Mouse (Mus musculus) stomach, embryonic 16.5 days (tissue): ENCODE data around the gene Zfp639. TPM values are rescaled to one million over a fixed set of nuclear protein-coding genes. Genes with fewer than 3 reads are reported as not detected.

Experiments used
- ATAC-seq: fragments of 200-750 bp; cut with Nextera tagmentation; 2 replicates; pipeline ENCODE4 v1.8.0; 2017; ENCODE audit warnings: moderate number of reproducible peaks, moderate TSS enrichment; ENCODE audit not compliant: insufficient read depth, low FRiP score
- H3K27ac ChIP-seq: fragments of 300-500 bp; sonication (generic); 2 replicates; pipeline ENCODE4 v1.5.1; 2014; ENCODE audit warnings: low read length
- H3K27me3 ChIP-seq: fragments of 300-500 bp; sonication (generic); 2 replicates; pipeline ENCODE4 v1.6.1; 2014; ENCODE audit warnings: low read length, control low read depth, mixed read lengths; ENCODE audit not compliant: control insufficient read depth, insufficient read depth
- H3K36me3 ChIP-seq: fragments of 300-500 bp; sonication (generic); 2 replicates; pipeline ENCODE4 v1.6.1; 2014; ENCODE audit warnings: low read length; ENCODE audit not compliant: control insufficient read depth, insufficient read depth
- H3K4me1 ChIP-seq: fragments of 300-500 bp; sonication (generic); 2 replicates; pipeline ENCODE4 v1.6.1; 2014; ENCODE audit warnings: low read length, control low read depth, mixed read lengths; ENCODE audit not compliant: control insufficient read depth, insufficient read depth
- H3K4me2 ChIP-seq: fragments of 300-500 bp; sonication (generic); 2 replicates; pipeline ENCODE4 v1.6.1; 2014; ENCODE audit warnings: low read depth, low read length, mixed read lengths
- H3K4me3 ChIP-seq: fragments of 300-500 bp; sonication (generic); replicated peaks from 2 replicates; pipeline ENCODE4 v1.5.1; 2014; ENCODE audit warnings: mild to moderate bottlenecking, low read length
- H3K9ac ChIP-seq: fragments of 300-500 bp; sonication (generic); 2 replicates; pipeline ENCODE4 v1.6.1; 2014; ENCODE audit warnings: low read length
- H3K9me3 ChIP-seq: fragments of 300-500 bp; sonication (generic); replicated peaks from 2 replicates; pipeline ENCODE4 v1.6.1; 2016; ENCODE audit warnings: low read length, control low read depth; ENCODE audit not compliant: control insufficient read depth
- WGBS: fragments of 180-500 bp; shearing (Covaris S2); extraction: QIAGEN DNeasy Blood & Tissue Kit; methylation state at CpG from one replicate; pipeline ENCODE4 v1.1.7; 2014; 5-methylcytosine and 5-hydroxymethylcytosine counted together
- polyA plus RNA-seq: library from polyadenylated mRNA; unstranded; fragments of >200 nt; fragmentation: Nextera tagmentation; extraction: Ambion mirVana; gene quantifications from 2 replicates; pipeline ENCODE4 v1.2.1, GENCODE M21; 2015

Zfp639 gene
- polyA plus RNA-seq, 1 experiment from 2014 or later: 33.4 TPM

DNA sequence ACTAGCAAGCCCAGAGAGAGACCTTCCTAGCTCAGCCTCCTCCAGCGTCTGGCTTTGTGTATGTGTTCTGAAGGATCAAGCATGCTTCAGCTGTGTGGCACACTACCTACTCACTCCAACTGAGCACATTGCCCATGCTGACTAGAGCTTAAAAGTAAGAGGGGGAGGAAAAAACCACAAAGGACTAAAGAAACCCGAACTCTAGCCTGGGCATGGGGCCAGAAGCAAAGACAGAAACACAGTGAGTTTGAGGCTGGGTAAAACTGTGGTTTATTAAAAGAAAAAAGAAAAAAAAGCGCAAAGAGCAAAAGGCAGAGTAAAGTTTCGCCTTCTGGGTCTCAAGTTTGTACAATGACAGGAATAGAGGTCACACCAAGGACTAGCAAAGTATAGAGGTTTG is 23.5 kb upstream of the Zfp639 start:
- Histone ChIP-seq H3K36me3 (no peaks in the 10 kb centered on the region), H3K27me3 (no peaks in the 10 kb centered on the region), H3K27ac (no peak overlapping the region), H3K4me2 (no peak overlapping the region), H3K4me1 (no peaks in the 10 kb centered on the region), H3K9me3 (no peaks in the 10 kb centered on the region), H3K4me3 (no peak overlapping the region), H3K9ac (no peak overlapping the region)
- ATAC-seq: no peak
- 72% methylated on average over 4 of the region's 4 CpGs for WGBS

DNA sequence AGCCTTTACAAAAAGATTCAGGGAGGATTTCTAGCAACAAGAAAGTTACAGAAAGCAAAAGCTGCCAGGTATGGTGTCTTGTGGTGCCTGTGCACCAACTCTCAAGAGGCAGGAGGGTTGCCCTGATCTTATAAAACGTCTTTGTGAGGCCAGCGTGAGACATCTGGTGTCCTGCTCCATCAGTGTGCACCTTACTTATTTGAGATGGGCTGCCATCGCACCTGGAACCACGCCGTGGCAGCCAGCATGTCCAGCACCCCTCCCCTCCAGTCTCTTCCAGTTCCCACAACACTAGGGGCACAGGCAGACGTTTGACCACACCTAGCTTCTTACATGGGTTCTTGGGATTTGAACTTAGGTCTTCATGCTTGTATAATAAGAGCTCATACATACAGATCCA is 21.9 kb upstream of the Zfp639 start:
- no peaks in the 10 kb centered on the region for H3K27me3 ChIP-seq
- H3K9ac ChIP-seq: no peak overlapping the region
- ATAC-seq: no peak
- H3K4me1 ChIP-seq: no peaks in the 10 kb centered on the region
- H3K27ac ChIP-seq: no peak overlapping the region
- no peak overlapping the region for H3K4me2 ChIP-seq
- 81% methylated on average over 6 of the region's 6 CpGs for WGBS
- no peaks in the 10 kb centered on the region for H3K9me3 ChIP-seq
- H3K36me3 ChIP-seq: no peaks in the 10 kb centered on the region
- no peak overlapping the region for H3K4me3 ChIP-seq

DNA sequence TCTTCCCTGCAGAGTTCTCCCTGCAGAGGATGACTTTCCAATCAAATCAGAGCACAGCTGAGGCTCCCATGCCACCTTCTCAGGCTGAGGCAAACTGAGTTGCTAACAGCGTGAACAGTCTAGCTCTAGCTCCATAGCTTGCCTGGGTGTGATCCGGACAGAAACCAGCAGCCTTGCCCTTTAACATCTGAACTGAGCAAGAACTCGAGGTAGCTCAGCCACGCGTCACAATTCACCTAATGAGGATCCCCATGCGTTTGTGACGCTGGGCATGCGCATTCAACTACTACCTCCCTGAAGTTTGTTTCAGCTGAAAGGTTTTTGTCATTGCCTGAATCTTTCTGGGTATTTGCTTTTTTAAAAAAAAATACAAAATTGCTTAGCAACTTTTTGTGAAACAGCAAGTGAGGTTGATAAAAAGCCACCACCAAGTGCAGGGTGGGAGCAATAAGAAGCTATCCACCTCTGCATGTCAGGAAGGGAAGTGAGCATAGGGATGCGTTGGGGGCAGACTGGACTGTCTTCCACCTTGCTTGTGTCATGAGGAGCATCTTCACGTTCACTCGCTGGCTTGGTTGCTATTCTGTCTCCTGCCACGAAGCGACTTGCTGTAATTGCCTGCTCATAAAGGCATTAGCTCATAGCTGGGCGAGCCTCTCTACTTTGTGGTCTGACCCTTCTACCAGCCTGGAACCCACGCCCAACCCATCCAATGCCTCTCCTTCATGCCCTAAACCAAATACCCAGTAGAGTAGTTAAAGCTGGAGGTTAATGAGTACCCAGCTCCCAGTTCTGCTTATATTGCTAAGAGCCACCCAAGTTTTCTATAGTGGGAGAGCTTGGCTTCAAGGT is 19.8 kb upstream of the Zfp639 start:
- Histone ChIP-seq H3K4me1 (no peaks in the 10 kb centered on the region), H3K27me3 (no peaks in the 10 kb centered on the region), H3K9me3 (no peaks in the 10 kb centered on the region), H3K9ac (no peak overlapping the region), H3K4me2 (no peak overlapping the region), H3K36me3 (no peaks in the 10 kb centered on the region), H3K27ac (no peak overlapping the region), H3K4me3 (no peak overlapping the region)
- no peak for ATAC-seq
- WGBS: 78% methylated on average over 15 of the region's 15 CpGs

DNA sequence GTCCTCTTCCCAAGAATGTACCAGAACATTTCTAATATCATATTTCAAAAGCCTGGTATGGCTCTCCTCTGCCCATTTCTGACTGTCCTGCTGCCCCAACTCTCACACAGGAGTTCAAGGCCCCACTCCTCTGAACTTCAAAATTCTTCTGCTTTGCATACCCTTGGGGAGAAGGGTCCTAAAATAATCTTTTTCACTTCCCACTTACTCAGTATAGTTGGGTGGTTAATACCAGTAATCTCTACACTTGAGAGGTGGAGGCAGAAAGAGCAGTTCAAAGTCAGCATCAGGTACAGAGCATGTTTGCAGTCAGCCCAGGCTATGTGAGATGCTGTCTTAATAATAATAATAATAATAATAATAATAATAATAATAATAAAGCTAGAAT is 19.1 kb upstream of the Zfp639 start:
- Histone ChIP-seq H3K9me3 (no peaks in the 10 kb centered on the region), H3K4me2 (no peak overlapping the region), H3K27ac (no peak overlapping the region), H3K27me3 (no peaks in the 10 kb centered on the region), H3K9ac (no peak overlapping the region), H3K36me3 (no peaks in the 10 kb centered on the region), H3K4me1 (no peaks in the 10 kb centered on the region; the same call in 1 of the 2 replicates), H3K4me3 (no peak overlapping the region)
- ATAC-seq: no peak

DNA sequence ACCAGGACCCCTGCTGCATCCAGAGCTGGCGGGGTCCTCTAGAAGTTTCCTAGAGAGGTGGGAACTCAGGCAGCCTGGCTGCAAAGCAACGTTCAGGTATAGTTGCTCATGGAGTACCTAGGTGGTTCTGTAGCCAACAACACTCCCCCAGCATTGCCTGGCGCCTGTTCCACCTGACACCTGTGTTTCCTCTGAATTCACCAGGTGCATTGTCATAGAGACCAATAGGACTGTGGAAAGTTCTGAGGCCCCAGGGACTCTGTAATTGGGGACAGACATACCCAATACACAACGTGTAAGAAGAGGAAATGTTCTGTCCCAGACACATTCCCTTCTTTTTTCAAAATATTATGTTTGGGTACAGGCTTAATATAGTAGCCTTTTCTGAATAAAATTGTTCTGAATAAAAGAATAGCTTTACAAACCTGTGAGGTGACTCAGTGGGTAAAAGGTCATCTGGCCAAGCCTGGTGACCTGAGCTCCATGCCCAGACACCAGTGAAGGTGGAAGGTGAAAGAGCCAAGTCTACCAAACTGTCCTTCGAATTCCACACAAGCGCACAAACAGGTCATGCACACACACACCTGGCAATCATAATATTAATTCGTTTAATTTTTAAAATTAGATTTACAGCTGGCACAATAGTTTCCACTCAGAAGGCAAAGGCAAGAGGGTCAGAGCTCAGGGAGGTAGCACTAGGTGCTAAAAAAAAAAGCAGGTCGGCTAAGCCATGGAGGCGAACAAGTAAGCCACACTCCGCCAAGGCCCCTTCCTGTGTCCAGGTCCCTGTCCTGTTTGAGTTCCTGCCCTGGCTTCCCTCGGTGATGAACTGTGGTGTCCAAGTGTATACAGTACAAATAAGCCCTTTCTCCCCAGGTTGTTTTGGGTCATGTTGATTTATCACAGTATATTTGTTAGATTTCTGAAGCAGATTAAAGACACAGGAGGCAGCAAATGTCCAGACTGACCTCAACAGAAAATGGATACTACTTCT is 17.7 kb upstream of the Zfp639 start, which contains the start of gene Kcnmb3:
Gene Kcnmb3 (minus strand): TSS at position 135 of the 994 bp plus-strand sequence.
- Histone ChIP-seq H3K4me2 (no peak within 1 kb of the TSS), H3K9me3 (no peaks in the 10 kb centered on the region), H3K27ac (no peak within 1 kb of the TSS), H3K4me3 (no peak within 1 kb of the TSS), H3K4me1 (peaks cover 9% of the 10 kb centered on the region), H3K36me3 (no peaks in the 10 kb centered on the region), H3K27me3 (no peaks in the 10 kb centered on the region), H3K9ac (no peak within 1 kb of the TSS)
- ATAC-seq: no peak
- 74% methylated on average over 11 of the region's 11 CpGs for WGBS

DNA sequence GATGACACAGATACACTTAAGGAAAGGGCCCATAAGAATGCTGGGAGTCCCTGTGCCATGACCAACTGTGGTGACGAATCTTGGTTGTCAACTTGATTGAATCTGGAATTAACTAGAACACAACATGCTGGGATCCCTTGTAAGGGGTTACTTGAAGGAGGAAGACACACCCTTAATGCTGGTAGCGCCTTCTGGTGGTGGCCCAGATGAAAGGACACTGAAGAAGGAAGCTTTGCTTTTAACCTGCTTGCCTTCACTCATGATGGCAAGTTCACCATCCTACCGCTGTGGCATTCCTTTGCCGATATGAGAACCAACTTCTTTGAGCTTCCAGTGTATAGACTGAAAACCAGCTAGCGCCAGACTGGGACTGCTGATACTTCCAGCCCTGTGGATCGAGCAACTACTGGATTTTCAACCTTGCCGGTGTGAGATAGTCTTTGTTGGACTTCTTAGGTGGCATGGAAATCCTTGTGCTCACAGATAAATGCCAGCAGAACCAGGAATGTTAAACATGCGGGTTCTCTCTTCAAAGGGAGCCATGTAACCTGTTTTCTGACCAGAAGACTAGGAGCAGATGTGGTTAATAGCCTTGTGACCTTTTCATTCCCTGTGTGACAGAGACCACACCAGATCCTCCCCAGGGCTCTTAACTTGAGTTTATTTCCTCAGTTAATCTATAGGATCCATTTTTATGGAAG is 15.5 kb upstream of the Zfp639 start:
- 85% methylated on average over 8 of the region's 8 CpGs for WGBS
- Histone ChIP-seq H3K27me3 (no peaks in the 10 kb centered on the region), H3K27ac (no peak overlapping the region), H3K9me3 (no peaks in the 10 kb centered on the region), H3K4me1 (peaks cover 9% of the 10 kb centered on the region), H3K4me3 (no peak overlapping the region), H3K4me2 (no peak overlapping the region), H3K36me3 (no peaks in the 10 kb centered on the region), H3K9ac (no peak overlapping the region)
- no peak for ATAC-seq

DNA sequence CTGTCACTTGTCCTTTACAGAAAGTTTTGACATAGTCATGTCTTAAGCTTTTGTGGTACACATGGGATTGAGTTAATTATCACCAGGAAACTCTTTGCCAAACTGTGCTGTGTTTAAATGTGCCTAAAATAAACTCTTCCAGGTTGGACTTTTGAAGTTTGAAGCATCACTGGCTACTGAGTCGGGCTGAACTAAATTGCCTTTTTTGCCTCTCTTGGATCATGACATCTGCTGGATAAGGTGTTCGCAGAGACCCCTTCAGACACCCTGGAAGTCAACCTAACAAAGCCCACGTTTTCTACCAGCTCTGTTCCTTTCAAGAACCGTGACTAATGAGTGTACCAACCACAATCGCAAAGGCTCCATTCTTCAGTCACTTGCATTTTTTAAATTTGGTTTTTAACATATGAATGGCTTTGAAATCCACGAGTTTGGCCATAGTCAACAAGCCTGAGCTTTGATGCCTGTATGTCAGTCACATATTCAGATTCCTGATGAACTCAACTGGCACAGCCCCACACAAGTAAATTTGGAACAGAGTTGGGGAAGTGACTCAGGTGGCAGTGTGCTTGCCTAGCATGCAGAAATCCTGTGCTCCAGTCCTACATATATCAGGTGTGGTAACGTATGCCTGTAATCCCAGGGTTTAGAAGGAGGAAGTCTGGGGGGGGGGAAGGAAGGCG is 14.8 kb upstream of the Zfp639 start:
- Histone ChIP-seq H3K9ac (no peak overlapping the region), H3K36me3 (no peaks in the 10 kb centered on the region), H3K9me3 (no peaks in the 10 kb centered on the region), H3K4me2 (no peak overlapping the region), H3K27ac (no peak overlapping the region), H3K4me1 (peaks cover 9% of the 10 kb centered on the region), H3K27me3 (no peaks in the 10 kb centered on the region), H3K4me3 (no peak overlapping the region)
- no peak for ATAC-seq
- 61% methylated on average over 8 of the region's 8 CpGs for WGBS

DNA sequence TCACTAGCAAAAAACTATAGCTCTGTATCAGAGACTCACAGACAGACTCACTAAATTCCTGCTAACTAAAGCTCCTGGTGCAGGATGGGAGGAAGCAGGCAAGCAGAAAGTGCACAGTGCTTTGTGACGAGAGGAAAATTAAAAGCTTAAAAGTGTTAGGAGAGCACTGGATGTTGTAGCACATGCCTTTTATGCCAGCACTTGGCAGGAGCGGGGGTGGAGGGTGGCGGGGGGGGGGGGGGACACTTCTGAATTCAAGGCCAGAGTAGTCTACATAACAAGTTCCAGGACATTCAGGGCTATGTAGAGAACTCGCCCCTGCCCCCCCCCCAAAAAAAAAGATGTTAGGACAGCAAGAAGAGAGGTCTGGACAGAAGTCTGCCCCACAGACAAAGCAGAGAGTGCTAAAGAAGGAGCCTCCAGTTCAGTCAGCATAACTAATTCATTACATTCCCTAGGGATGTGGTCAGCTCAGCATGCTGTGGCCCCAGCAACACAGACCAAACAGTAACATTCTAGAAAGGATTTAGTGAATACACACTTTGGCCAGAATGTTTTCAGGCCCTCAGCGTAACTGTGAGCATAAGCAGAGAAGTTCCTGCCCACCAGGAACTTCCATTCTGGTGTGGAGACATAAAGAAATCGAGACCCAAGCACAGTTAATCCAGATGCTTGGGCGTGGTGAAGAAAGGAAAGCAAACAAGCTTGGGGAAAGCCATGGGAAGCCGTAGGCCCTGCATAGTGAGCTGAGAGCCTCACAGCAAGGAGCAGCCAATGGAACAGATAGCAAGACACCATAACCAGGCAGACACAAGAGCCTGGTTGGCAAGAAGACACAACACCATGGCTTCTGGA is 14.0 kb upstream of the Zfp639 start:
- H3K9ac ChIP-seq: no peak overlapping the region
- H3K4me3 ChIP-seq: no peak overlapping the region
- H3K36me3 ChIP-seq: no peaks in the 10 kb centered on the region
- no peaks in the 10 kb centered on the region for H3K9me3 ChIP-seq
- no peaks in the 10 kb centered on the region for H3K27me3 ChIP-seq
- 42% methylated on average over 8 of the region's 8 CpGs for WGBS
- peaks cover 9% of the 10 kb centered on the region for H3K4me1 ChIP-seq
- peak; percentile 49; the same call in 1 of the 2 replicates for ATAC-seq
- H3K4me2 ChIP-seq: no peak overlapping the region
- H3K27ac ChIP-seq: no peak overlapping the region; the same call in 1 of the 2 replicates
